Mouse (Mus musculus) liver, embryonic 14.5 days (tissue): ENCODE data around the gene Aldh5a1. TPM values are rescaled to one million over a fixed set of nuclear protein-coding genes. Genes with fewer than 3 reads are reported as not detected.

ENCODE experiments used
- ATAC-seq: fragments of 200-750 bp; cut with Nextera tagmentation; 2 replicates; pipeline ENCODE4 v1.8.0; 2017; ENCODE audit warnings: moderate number of reproducible peaks, mild to moderate bottlenecking, moderate library complexity; ENCODE audit not compliant: insufficient read depth
- DNase-seq, 3 experiments: peaks; one replicate each; pipeline ENCODE4 v3.0.0-alpha.2; 2012 to 2013; ENCODE audit warnings: low read depth in 3 of 3, low spot score in 3 of 3
- H3K27ac ChIP-seq: fragments of 300-500 bp; sonication (generic); 2 replicates; pipeline ENCODE4 v1.5.1; 2014; ENCODE audit warnings: moderate library complexity, mild to moderate bottlenecking, control low read depth, inconsistent platforms
- H3K27me3 ChIP-seq: fragments of 300-500 bp; sonication (generic); 2 replicates; pipeline ENCODE4 v1.6.1; 2014; ENCODE audit warnings: mild to moderate bottlenecking, low read length, moderate library complexity; ENCODE audit not compliant: control insufficient read depth, insufficient read depth
- H3K36me3 ChIP-seq: fragments of 300-500 bp; sonication (generic); replicated peaks from 2 replicates; pipeline ENCODE4 v1.6.1; 2014; ENCODE audit warnings: low read depth; ENCODE audit not compliant: control insufficient read depth, insufficient read depth
- H3K4me1 ChIP-seq, 2 experiments: fragments of 200-500 bp in 1 of 2; fragments of 300-500 bp in 1 of 2; sonication (generic) in 1 of 2; replicated peaks; 2 replicates each; pipeline ENCODE4 v1.6.1; 2012 to 2014; ENCODE audit warnings: antibody characterized with exemption in 1 of 2, inconsistent platforms in 1 of 2, low read length in 1 of 2; ENCODE audit not compliant: control insufficient read depth in 2 of 2, insufficient read depth in 2 of 2
- H3K4me2 ChIP-seq: fragments of 300-500 bp; sonication (generic); 2 replicates; pipeline ENCODE4 v1.6.1; 2014; ENCODE audit warnings: low read depth, mild to moderate bottlenecking, control low read depth, moderate library complexity
- H3K4me3 ChIP-seq, 2 experiments: fragments of 200-500 bp in 1 of 2; fragments of 300-500 bp in 1 of 2; sonication (generic) in 1 of 2; 2 replicates each; pipeline ENCODE4 v1.5.1; 2012 to 2014; ENCODE audit warnings: low read depth in 2 of 2, low read length in 2 of 2, mild to moderate bottlenecking in 2 of 2, control low read depth in 1 of 2, inconsistent platforms in 1 of 2, moderate library complexity in 1 of 2; ENCODE audit not compliant: insufficient read depth in 1 of 2
- H3K9ac ChIP-seq: fragments of 300-500 bp; sonication (generic); replicated peaks from 2 replicates; pipeline ENCODE4 v1.6.1; 2014; ENCODE audit warnings: mild to moderate bottlenecking, control low read depth, moderate library complexity
- H3K9me3 ChIP-seq: fragments of 300-500 bp; sonication (generic); 2 replicates; pipeline ENCODE4 v1.6.1; 2016; ENCODE audit warnings: low read length, mixed read lengths; ENCODE audit not compliant: control insufficient read depth
- CTCF ChIP-seq: IDR thresholded peaks from 2 replicates; pipeline ENCODE4 v1.5.1; 2016; ENCODE audit warnings: antibody characterized with exemption, low read depth, control low read depth
- EP300 ChIP-seq: IDR thresholded peaks from 2 replicates; pipeline ENCODE4 v1.6.1; 2016; ENCODE audit warnings: antibody characterized with exemption, low read depth
- WGBS: fragments of 180-500 bp; shearing (Covaris S2); extraction: QIAGEN DNeasy Blood & Tissue Kit; methylation state at CpG from one replicate; pipeline ENCODE4 v1.1.7; 2014; ENCODE audit not compliant: insufficient replicate concordance; 5-methylcytosine and 5-hydroxymethylcytosine counted together
- polyA plus RNA-seq, 2 experiments: library from polyadenylated mRNA; depleted of rRNA in 1 of 2; stranded (reverse) in 1 of 2; unstranded in 1 of 2; fragments of >200 nt; fragmentation: Nextera tagmentation in 1 of 2; extraction: Ambion mirVana in 1 of 2; gene quantifications; 2 replicates each; pipeline versions ENCODE4 v1.2.1 to v1.2.3; 2012 to 2014

Aldh5a1 gene
- polyA plus RNA-seq, 2 experiments = 2.1 to 3.1 TPM

DNA sequence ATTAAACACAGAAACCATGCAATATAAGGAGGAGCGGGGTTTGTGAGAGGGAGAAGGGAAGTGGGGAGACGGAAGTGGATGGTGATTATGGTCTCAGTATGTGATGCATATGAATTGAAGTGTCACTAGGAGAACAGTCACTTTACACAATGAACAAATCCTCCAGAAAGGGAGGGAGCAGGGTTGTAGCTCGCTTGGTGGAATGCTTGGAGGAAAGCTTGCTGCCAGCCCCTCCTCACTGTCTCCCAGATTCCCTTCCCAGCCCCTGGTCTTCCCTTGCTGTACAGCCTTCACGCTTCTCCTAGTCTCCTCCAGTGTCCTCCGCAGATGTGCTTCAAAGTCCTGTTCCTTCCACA, 28.4 kb upstream of the Aldh5a1 start:
- 28% methylated on average over 5 of the region's 5 CpGs for WGBS
- DNase-seq = no peak
- no peaks in the 10 kb centered on the region for H3K27me3 ChIP-seq
- no peak for ATAC-seq
- no peaks in the 10 kb centered on the region for H3K36me3 ChIP-seq
- H3K9ac ChIP-seq = 0 out of 2 replicates have a peak overlapping the region, but pooled peaks have one; percentile 40
- H3K9me3 ChIP-seq = no peaks in the 10 kb centered on the region
- peaks cover 4 to 16% of the 10 kb centered on the region in 2 experiments for H3K4me1 ChIP-seq
- no peak overlapping the region for H3K27ac ChIP-seq
- H3K4me3 ChIP-seq = peak overlapping the region; percentile 38 to 52
- TF ChIP-seq CTCF (no peak), EP300 (no peak)
- peak overlapping the region; percentile 68 for H3K4me2 ChIP-seq

DNA sequence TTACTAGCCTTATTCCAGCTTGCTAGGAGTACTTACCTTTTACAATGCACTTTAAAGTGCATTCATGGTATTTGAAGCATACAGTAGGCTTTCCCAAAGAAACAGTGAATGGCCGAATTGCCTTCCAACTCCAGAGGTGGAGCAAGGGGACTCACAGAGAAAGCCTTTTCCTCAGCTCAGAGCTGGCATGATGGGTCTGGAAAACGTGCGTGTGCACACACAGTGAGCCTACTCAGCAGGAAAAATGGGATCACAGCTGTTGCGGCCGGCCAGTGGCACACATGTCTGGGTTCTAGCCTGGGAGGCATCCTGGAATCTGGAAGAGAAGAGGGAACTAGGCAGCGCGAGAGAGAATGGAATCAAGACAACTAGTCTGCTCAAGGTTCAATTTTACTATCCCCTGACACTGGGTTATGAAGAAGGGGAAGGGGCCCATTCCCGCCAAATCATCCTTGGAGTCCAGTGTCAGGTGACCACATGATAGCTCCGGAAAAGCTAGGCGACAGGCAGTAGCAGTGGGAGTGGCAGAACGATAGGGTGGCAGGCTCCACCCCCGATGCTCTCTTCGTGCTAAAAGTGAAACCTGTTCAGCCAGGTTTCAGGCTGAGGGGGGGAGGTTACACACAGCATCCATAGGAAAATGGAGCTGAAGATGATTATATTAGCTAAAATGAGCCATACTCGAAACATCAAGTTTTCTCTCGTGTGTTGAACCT, 27.8 kb upstream of the Aldh5a1 start:
- H3K27me3 ChIP-seq = no peaks in the 10 kb centered on the region
- peak overlapping the region; percentile 68 for H3K4me2 ChIP-seq
- TF ChIP-seq EP300 (no peak), CTCF (no peak)
- H3K4me1 ChIP-seq = peaks cover 4 to 21% of the 10 kb centered on the region in 2 experiments
- 13% methylated on average over 15 of the region's 15 CpGs for WGBS
- H3K9ac ChIP-seq = peak overlapping the region; percentile 40; the same call in 1 of the 2 replicates
- ATAC-seq (no peak; the same call in 1 of the 2 replicates), DNase-seq (no peak)
- peak overlapping the region; percentile 38 to 52 for H3K4me3 ChIP-seq
- no peaks in the 10 kb centered on the region for H3K9me3 ChIP-seq
- no peaks in the 10 kb centered on the region for H3K36me3 ChIP-seq
- H3K27ac ChIP-seq = no peak overlapping the region

DNA sequence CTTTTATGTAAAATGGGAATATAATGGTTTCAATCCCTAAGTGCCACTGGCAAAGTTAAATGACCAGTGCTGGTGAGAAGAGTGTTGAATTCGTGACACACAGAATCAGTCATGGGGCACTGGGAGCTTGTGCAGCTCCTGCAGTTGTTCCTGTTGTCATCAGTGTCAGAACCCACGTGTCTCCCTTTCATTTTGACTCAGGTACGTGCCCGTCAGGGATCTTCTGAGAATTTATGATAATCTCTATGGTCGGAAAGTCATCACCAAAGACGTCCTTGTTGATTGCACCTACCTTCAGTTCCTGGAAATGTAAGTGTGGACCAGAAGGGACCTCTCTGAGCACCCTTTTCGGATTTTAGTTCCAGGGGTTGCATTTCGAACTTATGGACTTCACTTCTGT, 24.7 kb upstream of the Aldh5a1 start:
- Histone ChIP-seq H3K36me3 (no peaks in the 10 kb centered on the region), H3K4me2 (no peak overlapping the region), H3K27me3 (no peaks in the 10 kb centered on the region), H3K4me3 (no peak overlapping the region), H3K9me3 (no peaks in the 10 kb centered on the region), H3K4me1 (peaks cover 4 to 24% of the 10 kb centered on the region in 2 experiments), H3K9ac (no peak overlapping the region), H3K27ac (no peak overlapping the region)
- 54% methylated on average over 8 of the region's 8 CpGs for WGBS
- ATAC-seq = no peak
- no peak for DNase-seq
- no peak for TF ChIP-seq CTCF
- TF ChIP-seq EP300 = no peak

DNA sequence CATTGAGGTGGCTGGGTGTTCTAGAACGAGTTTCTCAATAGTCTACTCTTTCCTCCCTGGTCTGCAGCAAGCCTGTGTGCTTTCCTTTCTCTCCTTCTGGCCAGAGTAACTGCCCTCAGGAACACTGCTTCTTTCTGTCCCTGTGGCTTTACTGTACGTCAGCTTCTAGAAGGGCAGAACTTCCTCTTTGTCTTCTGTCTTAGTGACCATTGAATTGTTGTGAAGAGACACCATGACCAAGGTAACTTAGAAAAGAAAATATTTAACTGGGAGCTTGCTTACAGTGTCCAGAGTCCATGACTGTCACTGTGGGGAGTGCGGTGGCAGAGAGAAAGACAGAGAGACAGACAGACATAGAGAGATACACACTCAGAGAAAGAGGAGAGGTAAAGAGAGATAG, 22.6 kb upstream of the Aldh5a1 start:
- no peak for DNase-seq
- Histone ChIP-seq H3K9me3 (no peaks in the 10 kb centered on the region), H3K27me3 (no peaks in the 10 kb centered on the region; the same call in 1 of the 2 replicates), H3K36me3 (no peaks in the 10 kb centered on the region), H3K4me3 (no peak overlapping the region), H3K9ac (no peak overlapping the region), H3K4me1 (peaks cover 1 to 17% of the 10 kb centered on the region in 2 experiments), H3K27ac (no peak overlapping the region), H3K4me2 (no peak overlapping the region)
- no peak for ATAC-seq
- no peak for TF ChIP-seq CTCF
- no peak for TF ChIP-seq EP300
- WGBS = 36% methylated on average over 3 of the region's 3 CpGs

DNA sequence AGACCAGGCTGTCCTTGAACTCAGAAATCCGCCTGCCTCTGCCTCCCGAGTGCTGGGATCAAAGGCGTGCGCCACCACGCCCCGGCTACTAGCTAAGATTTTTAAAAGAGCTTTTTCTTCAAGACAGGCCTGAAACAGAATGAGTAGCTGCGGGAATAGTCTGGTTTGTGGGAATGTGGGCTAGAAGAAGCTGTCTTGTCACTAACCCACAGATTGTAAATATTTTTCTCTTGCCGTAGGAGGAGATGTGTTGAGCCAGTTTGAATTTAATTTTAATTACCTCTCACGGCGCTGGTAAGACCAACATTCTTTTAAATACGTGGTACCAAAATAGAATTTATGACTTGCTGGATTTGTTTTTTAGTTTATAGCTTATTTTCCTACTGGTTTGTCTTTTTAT, 21.2 kb upstream of the Aldh5a1 start:
- H3K27ac ChIP-seq = no peak overlapping the region
- H3K9ac ChIP-seq = no peak overlapping the region
- H3K27me3 ChIP-seq = no peaks in the 10 kb centered on the region; the same call in 1 of the 2 replicates
- DNase-seq (no peak), ATAC-seq (no peak)
- no peak for TF ChIP-seq CTCF
- no peak for TF ChIP-seq EP300
- H3K9me3 ChIP-seq = no peaks in the 10 kb centered on the region
- H3K36me3 ChIP-seq = no peaks in the 10 kb centered on the region
- WGBS = 70% methylated on average over 11 of the region's 11 CpGs
- H3K4me1 ChIP-seq = peaks cover 0 to 9% of the 10 kb centered on the region in 2 experiments; a peak in 2 of 4 replicates
- H3K4me3 ChIP-seq = no peak overlapping the region
- H3K4me2 ChIP-seq = no peak overlapping the region
